Mouse (Mus musculus) thymus, postnatal 4 days (tissue): Measurements from ENCODE around the gene Ccdc30.

Experiments
- DNase-seq: peaks from one replicate; pipeline ENCODE4 v3.0.0; 2021

The Ccdc30 gene

DNA sequence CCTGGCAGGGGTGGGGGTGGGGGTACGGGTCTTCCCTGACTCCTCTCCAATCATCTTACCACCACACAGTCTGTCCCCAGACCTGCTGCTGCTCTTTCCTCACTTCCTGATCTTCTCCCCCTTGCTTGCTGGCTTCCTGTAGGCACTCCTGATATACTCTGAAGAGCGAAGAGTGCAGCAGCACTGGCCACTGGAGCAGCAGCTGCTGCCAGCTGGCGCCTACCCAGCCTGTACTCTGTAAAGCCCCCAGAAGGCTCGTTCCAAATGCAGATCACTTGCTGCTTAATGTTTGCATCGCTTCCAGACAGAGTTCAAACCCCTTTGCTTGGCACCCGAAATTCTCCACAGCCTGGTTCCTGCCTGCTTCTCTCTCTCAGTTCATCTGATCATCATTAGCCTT lies 2.5 kb downstream of the Ccdc30 start:
- DNase-seq = peak; percentile 47

DNA sequence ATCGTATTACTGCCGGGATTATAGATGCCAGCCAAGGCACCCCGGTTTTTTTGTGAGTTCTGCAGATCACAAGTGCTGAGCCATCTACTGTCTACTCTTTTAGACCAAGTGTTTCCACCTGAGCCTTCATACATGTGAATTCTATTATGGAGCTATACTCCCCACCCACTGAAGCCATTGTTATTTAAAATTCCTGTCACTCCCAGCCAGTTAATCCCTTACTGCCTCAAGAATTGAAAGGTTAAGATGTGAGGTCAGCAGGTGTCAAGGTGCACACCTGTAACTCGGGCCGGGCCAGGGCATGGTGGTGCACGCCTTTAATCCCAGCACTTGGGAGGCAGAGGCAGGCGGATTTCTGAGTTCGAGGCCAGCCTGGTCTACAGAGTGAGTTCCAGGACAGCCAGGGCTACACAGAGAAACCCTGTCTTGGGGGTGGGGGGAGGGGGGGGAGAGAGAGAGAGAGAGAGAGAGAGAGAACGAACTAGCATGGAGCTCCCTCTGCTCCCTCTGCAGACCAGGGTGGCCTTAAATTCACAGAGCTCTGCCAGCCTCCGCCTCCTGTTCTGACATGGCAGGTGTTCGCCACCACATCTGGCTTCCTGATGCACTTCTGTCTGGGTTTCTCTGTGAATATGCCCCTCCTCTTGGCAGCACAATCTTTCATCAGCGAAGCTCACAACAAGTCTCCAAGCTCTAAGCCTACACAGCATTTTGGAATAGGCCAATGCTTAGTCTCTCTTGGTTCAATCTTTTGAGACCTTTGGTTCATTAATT lies 3.3 kb downstream of the Ccdc30 start:
- DNase-seq = peak; percentile 63

DNA sequence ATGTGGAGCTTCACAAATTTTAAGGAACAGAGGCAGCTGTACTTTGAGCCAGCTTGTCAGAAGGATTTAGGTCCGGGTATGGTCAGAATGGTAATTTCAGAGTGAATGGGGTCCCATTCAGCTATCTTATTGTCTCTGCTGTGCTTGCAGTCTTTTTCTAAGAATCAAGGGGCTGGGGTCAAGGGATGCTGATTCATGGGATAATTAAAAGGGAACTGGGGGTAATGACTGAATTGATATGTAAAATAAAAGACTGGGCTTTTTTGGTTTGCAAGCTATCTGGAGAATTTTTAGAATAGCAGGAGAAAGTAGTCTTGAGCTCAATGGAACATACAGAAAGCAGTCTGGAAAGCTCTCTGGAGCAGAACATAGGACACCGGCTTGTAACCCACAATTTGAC lies 11.9 kb downstream of the Ccdc30 start:
- DNase-seq = no peak

DNA sequence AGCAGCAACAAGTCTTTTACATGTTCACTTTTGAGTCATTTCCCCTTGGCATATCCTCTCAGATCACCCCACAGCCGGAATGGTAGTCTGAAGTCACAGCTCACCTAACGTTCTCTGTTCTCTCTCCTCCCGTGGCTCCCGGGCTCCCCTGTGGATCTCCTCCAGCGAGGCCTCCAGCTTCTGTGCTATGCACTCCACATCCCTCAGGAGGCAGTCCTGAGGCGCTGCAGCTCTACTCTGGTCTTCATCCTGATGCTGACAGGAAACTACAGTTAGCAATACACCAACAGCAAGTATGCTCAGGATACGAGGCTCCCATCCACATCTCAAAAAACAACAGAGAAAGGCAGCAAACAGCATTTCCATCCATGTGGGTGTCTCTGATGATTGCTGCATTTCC lies 14.4 kb downstream of the Ccdc30 start:
- DNase-seq = peak; percentile 25

DNA sequence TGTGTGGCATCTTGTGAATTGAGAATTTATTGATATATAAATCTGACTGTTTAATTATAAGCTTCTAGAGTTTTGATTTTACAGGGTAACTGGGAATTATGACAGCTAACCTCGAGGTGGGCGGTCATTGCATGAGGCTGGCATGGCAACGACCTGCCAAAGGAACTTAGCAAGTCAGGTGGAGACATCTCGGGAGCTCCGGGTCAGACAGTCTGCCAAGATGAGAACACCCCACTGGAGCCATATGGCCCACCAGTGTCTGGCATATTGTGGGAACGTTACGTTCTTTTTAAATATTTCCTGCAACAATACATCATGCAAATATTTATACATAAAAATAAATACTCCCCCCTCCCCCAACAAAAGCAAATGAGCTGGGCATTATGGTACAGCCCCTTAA lies 16.6 kb downstream of the Ccdc30 start:
- no peak for DNase-seq

DNA sequence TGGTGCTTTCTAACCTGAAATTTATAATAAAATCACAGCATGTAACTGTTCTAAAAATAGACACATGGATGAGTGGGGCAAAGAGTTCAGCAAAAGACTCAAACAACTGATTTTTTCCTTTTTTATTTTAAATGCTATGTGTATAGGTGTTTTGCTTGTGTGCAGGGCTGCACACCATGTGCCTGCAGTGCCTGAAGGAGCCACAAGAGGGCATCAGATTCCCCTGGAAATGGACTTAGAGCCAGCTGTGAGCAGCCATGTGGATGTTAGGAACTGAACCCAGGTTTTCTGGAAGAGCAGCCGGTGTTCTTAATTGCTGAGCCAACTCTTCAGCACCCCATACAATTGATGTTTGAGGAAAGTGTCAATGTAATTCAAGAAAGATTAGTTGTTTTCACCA lies 25.0 kb downstream of the Ccdc30 start:
- peak; percentile 77 for DNase-seq

DNA sequence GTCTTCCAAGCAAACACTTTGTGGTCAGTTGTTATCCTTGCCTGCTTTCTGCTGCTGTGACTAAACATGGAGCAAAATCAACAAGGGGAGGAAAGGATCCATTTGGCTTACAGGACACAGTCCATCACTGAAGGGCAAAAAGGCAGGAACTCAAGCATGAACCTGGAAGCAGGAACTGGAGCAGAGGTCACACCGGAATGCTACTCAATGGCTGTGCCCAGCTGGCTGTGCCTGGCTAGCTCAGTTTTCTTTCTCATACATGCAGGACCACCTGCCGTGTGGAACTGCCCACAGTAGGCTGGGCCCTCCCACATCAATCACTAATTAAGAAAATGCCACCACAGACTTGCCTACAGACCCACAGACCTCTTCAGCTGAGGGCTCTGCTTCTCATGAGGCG lies 26.1 kb downstream of the Ccdc30 start:
- no peak for DNase-seq

DNA sequence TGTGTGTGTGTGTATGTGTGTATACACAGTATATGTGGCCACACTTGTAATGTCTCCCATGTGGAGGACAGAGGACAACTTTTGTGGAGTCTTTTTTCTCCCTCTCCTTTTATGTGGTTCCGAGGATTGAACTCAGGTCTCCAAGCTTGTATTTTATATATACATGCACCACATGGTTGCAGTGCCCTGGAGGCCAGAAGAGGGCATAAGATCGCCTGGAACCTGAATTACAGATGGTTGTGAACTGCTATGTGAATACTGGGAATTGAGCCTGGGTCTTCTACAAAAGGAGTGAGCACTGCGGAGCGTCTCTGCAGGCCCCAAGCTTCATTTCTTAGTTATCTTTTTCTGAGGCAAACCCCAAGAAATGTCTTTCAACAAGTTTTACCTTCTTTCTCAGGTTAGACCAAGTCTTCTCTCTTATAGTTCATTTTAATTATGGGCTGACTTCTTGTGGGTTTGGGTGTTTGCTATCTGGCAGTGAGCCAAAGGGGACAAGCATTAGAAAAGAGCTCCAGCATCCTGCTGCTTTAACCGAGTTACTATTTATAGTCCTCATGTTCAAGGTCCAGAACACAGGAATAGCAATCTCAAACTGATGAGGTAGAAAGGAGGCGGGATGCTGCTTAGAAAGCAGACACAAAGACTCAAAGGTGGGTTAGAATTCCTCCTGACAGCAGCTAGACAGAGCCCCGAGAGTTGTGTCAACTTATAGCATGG lies 33.7 kb downstream of the Ccdc30 start:
- no peak for DNase-seq

DNA sequence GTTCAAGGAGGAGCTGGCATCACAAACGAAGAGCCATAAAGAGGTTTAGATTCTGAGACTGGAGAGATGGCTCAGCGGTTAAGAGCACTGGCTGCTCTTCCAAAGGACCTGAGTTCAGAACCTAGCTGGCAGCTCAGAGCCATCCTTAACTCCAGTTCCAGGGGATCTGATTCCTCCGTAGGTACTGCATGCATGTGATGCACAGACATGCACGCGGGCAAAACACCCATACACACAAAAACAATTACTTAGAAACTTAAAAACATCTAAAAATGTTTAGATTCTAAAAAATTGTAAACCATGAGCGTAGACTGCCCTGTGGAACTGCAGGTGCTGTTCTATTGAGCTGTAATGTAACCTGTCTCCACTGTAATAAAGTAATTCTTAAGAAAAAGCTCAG lies 45.9 kb downstream of the Ccdc30 start:
- DNase-seq = no peak

DNA sequence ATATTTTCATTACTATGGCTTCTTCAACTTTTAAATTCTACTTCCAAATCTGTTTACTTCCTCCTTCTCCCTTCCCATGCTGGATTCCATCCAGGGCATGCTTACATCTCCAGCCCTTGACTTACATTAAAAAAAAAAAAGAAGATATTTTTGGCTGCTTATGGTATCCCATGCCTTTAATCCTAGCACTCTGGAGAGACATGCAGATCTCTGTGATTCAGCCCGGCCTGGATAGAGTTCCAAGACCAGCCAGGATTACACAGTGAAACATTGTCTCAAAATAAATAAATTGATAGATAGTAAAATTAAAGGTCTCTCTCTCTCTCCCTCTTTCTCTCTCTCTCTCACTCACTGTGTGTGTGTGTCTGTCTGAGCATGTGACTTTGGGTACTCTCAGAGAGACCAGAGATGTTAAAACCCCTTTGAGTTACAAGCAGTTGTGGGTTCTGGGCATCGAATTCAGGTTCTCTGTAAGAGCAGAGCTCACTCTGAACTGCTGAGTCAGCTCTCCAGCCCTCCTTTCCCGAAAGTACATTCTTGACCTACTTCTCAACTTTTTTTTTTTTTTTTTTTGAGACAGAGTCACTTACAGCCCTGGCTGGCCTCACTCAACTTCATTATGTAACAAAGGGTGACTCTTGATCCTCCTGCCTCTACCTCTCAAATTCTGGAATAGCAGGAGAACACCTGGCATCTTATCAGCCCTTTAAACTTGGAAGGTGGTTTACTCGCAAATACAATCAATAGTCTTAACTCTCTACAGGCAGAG lies 48.4 kb downstream of the Ccdc30 start:
- no peak for DNase-seq

DNA sequence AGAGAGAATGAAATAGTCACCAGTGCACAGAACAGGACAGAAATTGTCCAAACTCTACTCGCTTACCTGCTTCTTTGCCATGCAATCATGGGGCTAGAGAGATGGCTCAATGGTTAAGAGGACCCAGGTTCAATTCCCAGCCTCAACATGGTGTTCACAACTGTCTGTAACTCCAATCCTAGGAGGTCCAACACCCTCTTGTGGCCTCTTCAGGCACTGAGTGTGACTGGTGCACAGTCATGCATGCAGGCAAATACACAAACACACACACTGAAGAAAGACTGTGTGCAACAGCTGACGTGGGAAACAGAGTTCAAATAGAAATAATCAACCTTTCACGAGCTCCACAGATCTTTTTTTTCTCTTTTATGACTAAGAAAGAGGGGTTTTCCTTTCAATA lies 53.1 kb downstream of the Ccdc30 start:
- DNase-seq = no peak

DNA sequence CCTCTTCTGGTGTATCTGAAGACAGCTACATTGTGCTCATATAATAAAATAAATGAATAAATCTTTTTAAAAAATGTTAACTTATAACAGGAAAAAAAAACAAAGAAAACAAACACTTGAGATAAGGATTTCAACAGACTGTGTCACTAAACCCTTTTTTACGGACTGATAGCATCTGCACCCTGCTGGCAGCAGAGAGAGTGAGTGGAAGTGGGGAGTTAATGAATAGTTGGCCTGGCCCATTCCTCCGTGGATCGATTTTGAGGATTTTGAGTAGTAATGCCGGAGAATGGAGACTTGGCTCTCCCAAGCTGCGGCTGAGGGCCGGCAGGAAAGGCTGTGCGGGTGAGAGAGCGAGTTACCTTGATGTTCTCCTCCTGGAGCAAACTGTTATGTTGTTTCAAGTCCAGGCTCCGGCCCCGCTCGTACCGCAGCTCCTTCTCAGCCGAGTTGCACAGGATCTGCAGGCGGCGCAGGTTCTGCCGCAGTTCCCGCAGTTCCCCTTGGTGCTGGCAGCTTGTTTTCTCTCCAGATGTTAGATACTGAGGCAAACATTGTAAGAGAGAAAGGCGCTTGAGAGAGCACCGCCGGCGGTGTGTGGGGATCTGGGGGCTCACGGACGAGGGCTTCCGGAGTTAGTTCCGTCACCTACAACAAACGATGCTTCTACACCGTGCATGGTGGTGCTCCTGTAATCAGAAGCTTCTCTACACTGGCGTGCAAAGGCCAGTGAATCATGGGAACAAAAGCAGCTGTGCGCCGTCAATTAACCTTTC lies 55.9 kb downstream of the Ccdc30 start:
- DNase-seq = peak; percentile 66

DNA sequence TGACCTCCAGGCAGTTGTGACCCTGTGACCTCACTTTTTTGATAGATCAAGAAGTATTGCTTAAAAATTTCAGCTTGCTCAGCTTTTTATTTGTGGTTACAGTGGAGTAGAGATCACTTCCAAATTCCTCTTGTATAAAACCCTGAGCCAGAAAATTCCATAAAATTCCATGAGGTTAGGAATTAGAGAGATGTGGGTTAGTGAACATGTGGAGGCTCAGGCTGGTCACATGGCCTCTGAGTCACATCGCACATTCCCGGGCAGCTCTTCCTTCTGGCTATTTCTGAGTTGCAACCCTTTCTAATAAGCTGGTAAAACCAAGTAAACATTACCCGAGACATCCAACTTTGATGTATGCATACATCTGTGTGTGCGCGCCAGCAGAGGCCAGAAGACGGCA lies 69.8 kb downstream of the Ccdc30 start:
- no peak for DNase-seq

DNA sequence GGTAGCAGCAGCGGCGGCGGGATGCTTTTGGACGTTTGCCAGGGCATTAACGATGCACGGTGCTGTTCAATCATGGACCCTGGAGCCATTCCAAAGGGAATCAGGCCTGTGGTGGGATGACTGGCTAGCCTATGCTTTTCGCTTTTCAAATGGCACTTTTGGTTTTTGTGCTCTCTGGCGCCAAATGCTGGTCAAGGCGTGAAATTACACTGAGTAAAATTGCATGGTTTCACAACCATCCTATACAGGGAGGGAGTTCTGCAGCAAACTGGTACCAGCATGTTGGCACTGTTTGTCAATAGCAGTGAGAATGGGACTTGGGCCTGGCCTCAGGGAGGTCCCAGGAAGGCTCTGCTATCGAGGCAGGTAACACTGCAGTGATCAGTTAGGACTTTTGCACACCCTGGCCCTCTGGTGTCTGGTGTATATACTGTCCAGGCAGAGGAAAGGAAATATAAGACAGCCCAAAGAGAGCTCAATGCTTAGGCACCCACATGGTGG lies 76.4 kb downstream of the Ccdc30 start:
- peak; percentile 69 for DNase-seq

DNA sequence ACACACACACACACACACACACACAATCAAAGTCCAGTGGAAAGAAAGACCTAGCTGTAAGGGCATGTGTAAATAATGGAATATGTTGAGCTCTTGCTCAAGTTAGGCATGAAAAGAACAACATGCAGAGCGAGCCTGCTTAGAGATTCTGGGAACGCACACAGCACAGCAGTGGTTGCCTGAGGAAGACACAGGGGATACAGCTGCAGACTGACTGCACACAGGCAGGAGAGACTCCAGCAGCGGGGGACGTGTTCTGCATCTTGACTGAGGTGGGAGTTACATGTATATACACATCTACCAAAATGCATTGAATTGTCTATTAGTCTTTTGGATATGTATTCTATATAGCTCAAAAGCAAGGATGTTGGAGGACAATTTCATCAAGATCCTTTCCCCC lies 76.9 kb downstream of the Ccdc30 start:
- DNase-seq = no peak

DNA sequence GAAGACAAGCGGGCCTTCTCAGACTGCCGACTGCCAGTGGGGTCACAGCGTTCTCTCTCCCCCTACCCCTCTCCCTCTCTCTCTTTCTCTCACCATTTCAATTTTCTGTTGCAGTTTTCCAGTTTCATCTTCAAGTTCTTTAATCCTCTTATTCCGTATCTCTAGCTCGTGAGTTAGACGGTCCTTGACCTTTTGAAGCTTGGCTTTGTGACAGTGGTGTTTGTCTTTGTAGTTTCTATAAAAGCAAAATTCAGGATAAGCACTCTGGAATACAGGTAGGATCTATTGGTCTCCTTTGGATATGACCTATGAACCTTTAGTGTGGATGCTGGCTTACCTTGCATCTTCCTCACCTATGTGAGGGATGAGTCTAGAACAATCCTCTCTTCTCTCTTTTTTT lies 81.8 kb downstream of the Ccdc30 start:
- no peak for DNase-seq

DNA sequence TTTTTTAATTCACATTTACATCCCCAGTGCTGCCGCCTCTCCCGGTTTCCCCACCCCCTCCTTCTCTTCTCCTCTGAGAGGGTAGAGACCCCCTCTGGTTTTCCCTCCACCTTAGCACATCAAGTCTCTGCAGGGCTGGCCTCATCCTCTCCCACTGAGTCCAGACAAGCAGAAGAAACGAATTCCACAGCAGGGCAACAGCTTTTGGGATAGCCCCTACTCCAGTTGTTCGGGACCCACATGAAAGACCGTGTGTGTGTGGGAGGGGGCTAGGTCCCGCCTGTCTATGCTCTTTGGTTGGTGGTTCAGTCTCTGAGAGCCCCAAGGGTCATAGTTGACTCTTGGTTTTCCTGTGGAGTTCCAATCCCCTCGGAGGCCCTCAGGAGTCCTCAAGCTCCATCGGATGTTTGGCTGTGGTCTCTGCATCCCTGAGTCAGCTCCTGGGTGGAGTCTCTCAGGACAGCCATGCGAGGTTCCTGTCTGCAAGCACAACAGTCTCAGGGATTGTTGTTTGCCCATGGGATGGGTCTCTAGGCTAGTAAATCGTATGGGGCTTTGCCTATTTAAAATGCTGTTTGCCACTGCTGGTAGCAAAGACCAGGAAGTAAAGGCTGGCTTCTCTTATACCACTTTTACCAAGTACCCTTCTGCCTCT lies 94.3 kb downstream of the Ccdc30 start:
- peak; percentile 19 for DNase-seq

DNA sequence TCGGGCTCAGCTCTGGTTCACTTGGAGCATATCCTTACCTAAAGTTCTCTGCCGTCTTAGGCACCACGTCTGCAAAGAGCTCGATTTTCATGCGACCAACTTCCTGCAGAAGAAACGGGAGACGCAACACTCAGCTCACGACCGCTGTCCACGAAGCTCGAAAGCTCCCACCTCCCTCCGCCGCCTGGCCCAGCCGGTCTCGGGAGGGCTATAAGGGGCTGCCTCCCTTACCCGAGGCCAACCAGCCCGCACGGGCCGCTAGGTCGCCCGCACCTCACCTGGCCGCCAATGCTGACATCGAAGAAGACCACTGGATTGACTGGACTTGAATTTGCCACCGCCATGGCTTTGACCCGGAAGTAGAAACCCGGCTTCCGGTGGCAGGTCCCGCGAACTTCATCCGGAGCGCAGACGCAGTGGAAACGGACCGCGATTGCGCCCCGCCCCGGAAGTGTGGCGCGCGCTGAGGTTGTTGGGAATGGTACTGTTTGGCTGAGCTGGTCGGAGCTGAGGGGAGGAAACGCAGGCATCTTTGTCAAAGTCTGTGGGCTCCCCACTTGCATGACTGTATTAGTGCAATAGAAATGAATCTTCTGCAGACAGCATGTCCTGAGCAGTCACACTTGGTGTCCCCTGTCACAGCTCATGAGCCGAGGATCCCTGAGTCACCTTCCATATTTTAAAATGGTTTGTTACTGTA lies 95.0 kb downstream of the Ccdc30 start, which contains the start of gene Ppih:
Ppih (minus strand) TSS at position 416 of the 700 bp plus-strand sequence.
- peak; percentile 97 for DNase-seq

DNA sequence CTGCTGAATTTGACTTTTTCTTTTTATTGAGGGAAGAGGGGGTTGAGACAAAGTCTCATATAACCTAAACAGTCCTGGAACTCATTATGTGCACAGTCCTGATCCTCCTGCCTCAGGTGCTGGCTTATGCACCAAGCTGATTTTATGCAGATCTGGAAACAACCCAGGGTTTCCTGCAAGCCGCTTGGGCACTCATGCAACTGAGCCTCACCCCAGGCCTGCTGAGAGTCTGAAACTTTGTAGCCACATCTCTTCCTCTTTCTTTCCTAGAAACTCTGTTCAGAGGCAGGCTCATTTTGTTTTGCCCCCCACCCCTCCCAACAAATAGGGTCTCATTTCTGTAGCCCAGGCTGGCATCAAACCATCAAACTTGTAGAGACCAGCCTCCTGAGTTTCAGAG lies 101.6 kb downstream of the Ccdc30 start:
- DNase-seq = no peak

DNA sequence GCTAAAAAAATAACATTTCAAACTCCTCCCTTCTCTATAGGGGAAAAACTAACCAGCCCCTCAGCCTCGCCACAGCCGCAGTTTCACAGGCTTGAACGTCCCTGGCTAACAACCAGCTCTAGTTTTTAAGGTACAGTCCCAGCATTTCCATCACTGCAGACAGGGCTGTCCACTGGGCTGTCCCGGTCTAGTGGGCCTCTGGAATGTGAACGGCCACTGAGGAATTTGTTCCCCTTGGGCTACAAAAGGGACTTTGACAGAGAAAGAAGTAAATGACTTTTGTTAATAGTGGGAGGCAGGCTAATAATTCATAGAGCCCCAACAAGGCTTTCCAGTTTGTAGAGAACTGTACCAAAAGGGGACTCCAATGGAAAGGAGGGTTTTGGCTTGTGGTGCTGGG lies 109.9 kb downstream of the Ccdc30 start:
- DNase-seq = no peak

DNA sequence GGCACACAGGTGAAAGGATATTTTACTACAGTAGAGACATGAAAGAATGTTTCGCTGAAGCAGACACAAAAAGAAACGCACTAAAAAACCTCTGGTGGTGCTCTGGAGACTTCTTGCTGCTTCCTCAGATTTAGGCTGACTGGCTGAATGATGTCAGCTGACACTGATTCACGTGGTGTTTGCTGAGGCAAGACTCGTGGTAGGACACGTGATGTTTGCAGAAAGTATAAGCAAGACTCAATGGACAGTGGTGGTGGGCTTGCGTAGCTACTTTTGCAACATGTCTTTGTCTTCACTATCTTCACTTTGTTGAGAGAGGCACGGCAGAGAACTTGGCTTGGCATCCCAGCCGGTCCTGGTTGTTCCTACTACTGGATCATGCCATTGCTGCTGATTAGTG lies 112.0 kb downstream of the Ccdc30 start:
- DNase-seq = no peak

DNA sequence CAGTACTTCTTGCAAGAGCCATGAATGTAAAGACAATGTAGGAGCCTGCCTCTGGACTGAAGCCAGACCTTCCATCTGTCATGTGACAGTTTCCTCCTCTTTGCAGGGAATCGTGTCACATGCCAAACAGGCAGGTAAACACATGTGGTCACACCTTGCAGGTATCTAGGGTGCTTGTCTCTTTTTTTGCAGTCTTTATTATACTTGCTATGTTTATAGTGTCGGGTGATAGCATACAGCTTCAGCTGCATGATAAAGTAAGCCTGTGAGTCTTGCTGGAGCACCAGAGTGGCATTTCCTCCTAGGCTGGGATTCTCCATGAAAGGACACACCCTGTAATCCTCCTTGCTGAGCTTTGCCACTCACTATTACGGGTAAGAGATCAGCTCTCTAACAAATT lies 113.5 kb downstream of the Ccdc30 start:
- DNase-seq = no peak
